Mouse (Mus musculus): Measurements from ENCODE around the gene Tmem50b.
A peak's percentile ranks its signal among the peaks of the same experiment; 100 is the strongest.

GRCm38 (mm10) chr16:91582307-91582706 lies 15.3 kb downstream of the Tmem50b start:
- TF ChIP-seq CTCF (IDR thresholded peaks at IDR 0.05; ENCODE audit: borderline replicate concordance, extremely low read depth, insufficient read depth, insufficient read length) (peak; percentile 50; the same call in 1 of the 2 replicates), POLR2A (IDR thresholded peaks at IDR 0.05; ENCODE audit: borderline replicate concordance, extremely low read depth, insufficient read depth, insufficient read length, poor library complexity, severe bottlenecking) (no peak)

Measured in brain, embryonic 14.5 days (tissue).